Mouse (Mus musculus) thymus, postnatal 4 days (tissue): ENCODE measurements around the gene Nags.
"Not testable (repeated sequence)": the region's sequence is repeated elsewhere in the genome, so short reads cannot be mapped to it uniquely, and the experiment has no call there.

ENCODE experiments used
- DNase-seq: peaks from one replicate; pipeline ENCODE4 v3.0.0; 2021

The Nags gene

GRCm38 (mm10) chr11:102158024-102158423 is 12.7 kb downstream of the Nags start:
- DNase-seq: not testable (repeated sequence)

GRCm38 (mm10) chr11:102159781-102160180 is 14.5 kb downstream of the Nags start:
- no peak for DNase-seq

- no peak for DNase-seq
Measured at GRCm38 (mm10) chr11:102165971-102166722, 20.8 kb downstream of the Nags start.

GRCm38 (mm10) chr11:102167539-102167938 is 22.2 kb downstream of the Nags start:
- no peak for DNase-seq

GRCm38 (mm10) chr11:102168689-102169088 is 23.4 kb downstream of the Nags start:
- no peak for DNase-seq

- no peak for DNase-seq
Measured at GRCm38 (mm10) chr11:102179836-102180235, 34.5 kb downstream of the Nags start.

- no peak for DNase-seq
Measured at GRCm38 (mm10) chr11:102184253-102184645, 38.9 kb downstream of the Nags start.

- peak; percentile 100 for DNase-seq
Measured at GRCm38 (mm10) chr11:102184646-102185495, 39.6 kb downstream of the Nags start, which contains the start of gene Lsm12. Lsm12 (minus strand) TSS chr11:102185296.

GRCm38 (mm10) chr11:102185677-102186076 is 40.4 kb downstream of the Nags start:
- DNase-seq: no peak

- DNase-seq: no peak
Measured at GRCm38 (mm10) chr11:102186235-102186634, 40.9 kb downstream of the Nags start.

- DNase-seq: no peak
Measured at GRCm38 (mm10) chr11:102188980-102189379, 43.7 kb downstream of the Nags start.

GRCm38 (mm10) chr11:102189461-102190436 is 44.4 kb downstream of the Nags start, which contains the start of gene G6pc3:
G6pc3 (plus strand) TSS chr11:102189620.
- DNase-seq: peak; percentile 78

- DNase-seq: no peak
Measured at GRCm38 (mm10) chr11:102190848-102191247, 45.5 kb downstream of the Nags start.

- DNase-seq: no peak
Measured at GRCm38 (mm10) chr11:102193657-102194440, 48.5 kb downstream of the Nags start.

GRCm38 (mm10) chr11:102196018-102196797 is 50.9 kb downstream of the Nags start:
- no peak for DNase-seq

GRCm38 (mm10) chr11:102198245-102198644 is 52.9 kb downstream of the Nags start:
- no peak for DNase-seq
